Mouse (Mus musculus): Measurements from ENCODE around the gene Homer3. TPM values are rescaled to one million over a fixed set of nuclear protein-coding genes. Genes with fewer than 3 reads are reported as not detected.

Homer3 gene
- 10 to 100 TPM; 25.6 to 28.2 TPM for total RNA-seq (2021)

DNA sequence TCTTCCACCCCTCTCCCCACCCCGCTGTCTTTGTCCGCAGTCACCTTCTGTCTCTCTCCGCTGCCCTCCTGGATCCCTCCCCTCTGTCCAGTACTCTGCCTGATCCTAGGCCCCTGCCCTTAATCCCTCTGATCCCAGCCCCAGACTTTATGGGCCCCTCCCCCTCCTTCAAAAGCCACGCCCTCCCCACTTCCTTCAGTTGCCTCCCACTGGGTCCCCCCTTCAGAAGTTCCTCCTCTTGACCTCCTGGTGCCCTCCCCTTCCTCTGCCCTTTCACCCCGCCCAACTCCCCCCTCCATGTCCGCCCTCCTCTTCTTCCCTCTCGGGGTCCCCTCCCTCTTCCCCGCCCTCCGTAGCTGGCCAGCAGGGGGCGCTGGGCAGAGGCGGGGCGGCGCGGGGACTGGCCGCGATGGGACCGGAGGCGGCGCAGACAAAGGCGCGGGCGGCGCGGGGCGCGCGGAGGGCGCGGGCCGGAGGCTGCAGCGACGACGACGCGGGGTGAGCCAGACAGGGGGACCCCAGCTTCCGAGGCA lies at the start of gene Homer3:
Homer3 (plus strand) TSS at position 225 of the 533 bp plus-strand sequence.
- peak; percentile 93 for DNase-seq
- intact Hi-C loops (cut with DNase I): no loop called here

DNA sequence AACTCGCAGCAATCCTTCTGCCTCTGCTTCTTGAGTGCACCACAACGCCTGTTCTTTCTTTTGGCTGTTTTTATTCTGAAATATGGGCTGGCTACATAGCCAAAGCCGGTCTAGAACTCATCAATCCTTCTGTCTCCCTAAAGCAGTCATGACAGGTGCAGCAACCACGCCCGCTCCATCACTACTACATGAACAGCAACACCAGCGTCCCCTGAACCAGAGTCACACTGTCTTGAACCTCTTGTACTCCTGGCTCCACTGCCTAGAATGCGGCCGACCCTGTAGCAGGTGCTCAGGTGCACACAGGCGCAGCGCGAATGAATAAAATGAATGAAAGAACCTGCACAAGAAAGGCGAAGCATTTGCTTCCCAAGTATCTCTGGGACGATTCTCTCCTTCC lies 49.0 kb upstream of the Homer3 start:
- no peak for DNase-seq
- intact Hi-C loops (cut with DNase I): no loop called here

DNA sequence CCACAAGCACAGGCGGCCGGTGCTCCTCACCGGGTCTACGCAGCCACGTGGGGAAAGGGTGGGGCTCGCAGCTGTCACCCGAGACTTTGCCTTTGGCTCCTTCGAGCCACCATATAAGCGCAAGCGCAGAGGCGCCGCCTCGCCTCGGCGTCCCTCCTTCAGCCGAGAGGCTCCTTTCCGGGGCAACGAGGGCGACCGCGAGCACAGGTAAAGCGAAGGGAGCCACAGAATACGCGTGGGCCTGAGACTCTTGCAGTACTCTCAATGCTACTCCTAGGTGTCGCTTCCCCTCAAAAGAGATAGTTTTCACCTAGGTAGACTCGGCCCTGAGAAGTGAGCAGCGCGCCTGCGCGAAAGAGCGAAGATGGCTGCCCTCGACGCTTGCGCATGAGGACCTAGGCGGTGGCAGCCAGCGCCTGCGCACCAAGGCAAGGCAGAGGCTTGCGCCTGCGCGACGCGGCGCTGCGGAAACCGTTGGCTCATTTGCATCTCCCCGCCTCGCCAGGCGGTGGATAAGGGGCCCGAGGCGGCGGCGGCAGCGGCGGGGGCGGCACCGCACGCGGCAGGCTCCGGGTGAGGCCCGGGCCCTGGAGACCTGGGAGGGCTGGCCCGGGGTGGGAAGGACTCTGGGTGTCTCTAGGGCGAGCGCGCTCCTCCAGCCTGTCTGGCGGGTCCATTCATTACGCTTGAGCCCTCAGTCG lies 48.4 kb upstream of the Homer3 start, which contains the start of the genes Sugp2 and Armc6:
Sugp2 (plus strand) TSS at position 147 of the 701 bp plus-strand sequence.
Armc6 (minus strand) TSS at position 387 of the 701 bp plus-strand sequence.
- peak; percentile 97 for DNase-seq
- intact Hi-C loops (cut with DNase I): no loop called here

DNA sequence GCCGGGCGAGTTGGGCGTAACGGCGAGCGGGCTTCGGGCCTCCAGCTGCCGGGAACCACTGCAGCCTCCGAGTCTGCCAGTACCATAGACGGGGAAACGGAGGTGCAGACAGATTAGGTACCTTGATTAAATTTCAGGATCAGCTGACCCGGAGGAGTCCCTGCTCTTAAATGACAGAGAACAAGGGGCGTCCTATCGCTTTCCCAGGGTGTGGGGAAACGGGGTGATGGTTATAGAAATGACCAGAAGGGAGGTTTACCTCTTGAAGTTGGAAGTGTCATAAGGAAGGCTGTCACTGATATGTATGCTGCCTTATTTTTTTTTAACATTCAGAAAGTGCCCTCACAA lies 47.9 kb upstream of the Homer3 start:
- intact Hi-C loops (cut with DNase I): no loop called here

DNA sequence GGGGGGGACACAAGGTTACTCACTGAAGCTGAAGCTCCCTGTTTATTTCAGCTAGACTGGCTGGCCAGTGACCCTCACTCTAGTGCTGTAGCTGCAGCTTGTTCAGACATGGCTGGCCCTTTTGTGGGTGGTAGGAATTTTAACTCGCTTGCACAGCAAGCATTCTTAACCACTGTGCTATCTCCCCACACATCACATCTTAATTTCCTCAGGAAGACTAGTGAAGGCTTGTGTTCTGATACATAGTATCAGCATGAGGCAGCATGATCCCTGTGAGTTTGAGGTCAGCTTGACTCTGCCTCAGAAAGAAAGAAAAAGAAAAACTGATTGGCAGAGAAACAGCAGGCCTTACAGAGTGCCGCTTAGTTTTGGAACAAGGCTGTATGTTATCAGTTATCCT lies 44.8 kb upstream of the Homer3 start:
- intact Hi-C loops (cut with DNase I): no loop called here
- DNase-seq: no peak

More for the DNA sequence above, 47.9 kb upstream of the Homer3 start:
- DNase-seq: no peak

DNA sequence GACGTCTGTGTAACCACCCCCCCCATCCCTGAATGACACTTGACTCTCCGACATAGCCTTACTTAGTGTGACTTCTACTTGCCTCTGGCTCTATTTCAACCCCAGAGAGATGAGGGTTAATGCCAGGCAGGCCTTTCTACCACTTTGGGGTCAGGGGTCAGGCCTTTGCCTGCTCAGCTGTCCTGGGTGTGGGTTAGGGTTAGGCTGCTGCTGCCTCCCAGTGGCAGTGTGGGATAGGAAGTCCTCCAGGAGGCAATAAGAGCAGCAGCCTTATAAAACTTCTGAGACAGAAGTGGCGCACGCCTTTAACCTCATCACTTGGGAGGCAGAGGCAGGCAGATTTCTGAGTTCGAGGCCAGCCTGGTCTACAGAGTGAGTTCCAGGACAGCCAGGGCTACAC lies 42.0 kb upstream of the Homer3 start:
- intact Hi-C loops (cut with DNase I): no loop called here
- DNase-seq: no peak

DNA sequence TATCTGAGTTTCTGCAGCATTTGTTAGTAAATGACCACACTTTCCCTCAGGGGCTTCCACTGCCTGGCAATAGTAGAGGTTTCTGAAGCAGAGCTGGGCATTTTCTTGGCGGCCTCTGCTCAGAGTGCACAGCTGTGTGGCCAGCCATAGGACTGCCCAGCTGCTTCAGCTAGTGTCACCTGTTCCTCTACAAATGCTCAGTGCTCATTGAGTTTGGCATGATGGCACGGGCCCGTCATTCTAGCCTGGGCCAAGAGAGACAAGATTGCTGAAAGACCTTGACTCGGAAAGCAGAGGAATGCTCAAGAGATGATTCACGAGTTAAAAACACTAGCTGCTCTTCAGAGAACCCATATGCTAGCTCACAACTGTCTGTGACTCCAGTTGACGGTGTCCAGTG lies 36.0 kb upstream of the Homer3 start:
- DNase-seq: no peak
- intact Hi-C loops (cut with DNase I): no loop called here

DNA sequence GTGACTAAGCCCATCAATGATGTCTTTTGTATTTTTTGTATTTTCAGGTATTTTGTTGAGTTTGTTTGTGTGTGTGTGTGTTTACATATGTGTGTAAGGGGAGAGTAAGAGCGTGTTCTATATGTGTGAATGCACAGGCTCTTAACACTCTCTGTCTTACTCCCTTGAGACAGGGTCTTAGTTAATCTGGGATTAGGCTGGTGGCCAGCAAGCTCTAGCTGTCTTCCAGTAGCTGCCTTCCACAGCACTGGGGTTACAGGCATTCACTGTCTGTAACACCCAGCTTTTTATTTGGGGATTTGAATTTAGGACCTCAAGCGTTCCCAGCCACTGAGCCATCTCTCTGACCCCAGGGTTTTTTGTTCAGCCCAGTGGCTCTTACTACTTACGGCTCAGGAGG lies 34.8 kb upstream of the Homer3 start:
- DNase-seq: no peak
- intact Hi-C loops (cut with DNase I): no loop called here

DNA sequence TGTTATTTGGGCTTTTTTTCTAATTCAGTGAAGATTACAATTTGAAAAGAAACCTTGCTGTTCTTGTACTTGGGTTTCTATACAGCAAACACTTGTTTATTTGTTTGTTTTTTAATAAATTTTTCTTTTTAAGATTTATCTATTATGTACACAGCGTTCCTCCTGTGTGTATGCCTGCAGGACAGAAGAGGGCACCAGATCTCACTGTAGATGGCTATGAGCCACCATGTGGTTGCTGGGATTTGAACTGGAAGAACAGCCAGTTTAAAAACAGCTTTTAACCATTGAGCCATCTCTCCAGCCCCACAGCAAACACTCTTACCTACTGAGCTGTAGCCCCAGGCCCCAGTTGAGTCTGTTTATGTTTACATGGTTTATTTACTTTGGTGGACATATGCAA lies 28.0 kb upstream of the Homer3 start:
- intact Hi-C loops (cut with DNase I): no loop called here
- DNase-seq: no peak

DNA sequence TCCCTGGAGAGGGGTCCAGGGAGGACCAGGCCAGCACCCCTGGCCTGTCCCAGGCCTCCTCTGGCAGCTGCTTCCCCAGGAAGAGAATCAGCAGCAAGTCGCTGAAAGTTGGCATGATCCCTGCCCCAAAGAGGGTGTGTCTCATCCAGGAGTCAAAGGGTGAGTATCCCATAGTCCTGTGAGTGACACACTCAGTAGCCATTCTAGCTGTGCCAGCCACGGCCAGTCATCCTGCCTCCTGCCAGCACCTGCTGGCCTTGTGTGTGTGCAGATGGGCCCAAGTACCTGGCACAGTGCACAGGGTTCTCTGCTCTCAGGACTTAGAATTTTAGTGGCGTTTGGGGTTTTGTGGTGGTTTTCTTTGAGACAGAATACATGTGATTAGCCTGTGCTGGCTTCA lies 25.2 kb upstream of the Homer3 start:
- DNase-seq: no peak
- intact Hi-C loops (cut with DNase I): no loop called here

DNA sequence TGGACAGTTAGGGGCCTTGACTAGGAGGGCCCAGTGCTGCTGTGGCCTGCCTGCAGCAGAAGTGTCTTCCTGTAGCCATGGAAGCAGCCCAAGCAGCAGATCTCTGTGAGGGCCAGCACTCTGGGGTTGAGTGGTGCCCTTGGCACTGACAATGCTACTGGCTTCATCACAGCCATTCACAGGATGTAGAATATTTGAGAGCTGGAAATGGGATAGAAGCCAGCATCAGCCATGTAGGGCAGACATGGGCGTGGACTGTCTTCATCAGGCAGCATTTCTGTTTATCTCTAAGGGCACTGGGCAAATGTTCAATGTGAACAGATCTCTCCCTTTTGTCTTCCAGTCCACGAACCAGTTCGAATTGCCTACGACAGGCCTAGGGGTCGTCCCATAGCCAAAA lies 24.0 kb upstream of the Homer3 start:
- intact Hi-C loops (cut with DNase I): no loop called here
- peak; percentile 50 to 61 for DNase-seq

DNA sequence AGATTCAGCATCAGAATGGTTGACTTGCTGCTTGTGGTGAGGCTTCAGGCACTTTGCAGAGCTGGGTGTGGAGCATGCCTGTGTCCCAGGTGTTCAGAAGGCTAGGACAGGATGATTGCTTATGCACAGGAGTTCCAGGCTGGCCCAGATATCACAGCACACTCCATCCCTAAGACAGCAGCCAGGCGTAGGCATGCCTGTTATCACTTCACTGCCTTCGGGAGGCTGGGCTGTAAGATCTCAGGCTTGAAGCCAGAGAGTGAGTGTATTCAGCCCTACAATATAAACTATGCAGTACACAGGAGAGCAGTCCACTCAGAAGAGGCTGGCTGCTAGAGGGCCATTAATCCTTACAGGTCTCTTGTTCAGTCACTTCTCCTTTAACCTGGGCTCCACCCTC lies 23.6 kb upstream of the Homer3 start:
- intact Hi-C loops (cut with DNase I): no loop called here
- DNase-seq: no peak

DNA sequence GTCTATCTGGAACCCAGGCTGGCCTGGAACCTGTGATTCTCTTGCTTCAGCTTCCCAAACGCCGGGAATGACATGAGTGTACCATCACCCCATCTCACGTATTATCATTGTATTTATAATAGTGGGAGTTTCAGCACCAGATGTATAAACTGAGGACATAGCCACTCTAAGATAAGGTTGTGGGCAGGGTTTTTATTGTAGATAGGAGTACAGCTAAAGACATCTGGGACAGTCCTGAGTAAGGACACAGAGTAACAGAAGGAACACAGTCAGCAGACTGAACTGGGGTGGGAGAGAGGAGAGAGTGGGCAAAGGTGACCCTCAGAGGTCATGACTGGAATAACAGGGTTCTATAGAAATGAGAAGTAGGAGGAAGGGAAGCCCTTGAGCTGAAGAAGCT lies 15.0 kb upstream of the Homer3 start:
- intact Hi-C loops (cut with DNase I): no loop called here
- DNase-seq: no peak

DNA sequence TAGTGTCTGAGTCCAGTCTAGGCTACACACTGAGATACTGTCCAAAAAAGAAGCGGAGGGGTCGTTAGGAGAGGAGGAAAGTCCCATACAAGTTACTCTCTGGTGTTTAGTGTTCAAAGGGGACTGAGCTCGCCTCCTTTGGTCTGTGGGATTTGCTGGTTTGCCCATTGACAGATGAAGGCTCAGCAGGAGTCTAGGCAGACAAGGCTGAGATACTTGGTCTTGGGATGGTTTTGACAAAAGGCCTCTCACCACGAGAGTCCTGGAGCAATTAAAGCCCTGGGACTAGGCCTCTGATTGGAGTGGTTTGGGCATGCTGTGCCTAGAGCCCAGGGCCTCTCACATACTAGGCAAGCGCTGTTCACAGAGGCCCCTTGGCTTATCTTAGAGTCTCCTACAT lies 14.3 kb upstream of the Homer3 start:
- no peak for DNase-seq
- intact Hi-C loops (cut with DNase I): no loop called here

DNA sequence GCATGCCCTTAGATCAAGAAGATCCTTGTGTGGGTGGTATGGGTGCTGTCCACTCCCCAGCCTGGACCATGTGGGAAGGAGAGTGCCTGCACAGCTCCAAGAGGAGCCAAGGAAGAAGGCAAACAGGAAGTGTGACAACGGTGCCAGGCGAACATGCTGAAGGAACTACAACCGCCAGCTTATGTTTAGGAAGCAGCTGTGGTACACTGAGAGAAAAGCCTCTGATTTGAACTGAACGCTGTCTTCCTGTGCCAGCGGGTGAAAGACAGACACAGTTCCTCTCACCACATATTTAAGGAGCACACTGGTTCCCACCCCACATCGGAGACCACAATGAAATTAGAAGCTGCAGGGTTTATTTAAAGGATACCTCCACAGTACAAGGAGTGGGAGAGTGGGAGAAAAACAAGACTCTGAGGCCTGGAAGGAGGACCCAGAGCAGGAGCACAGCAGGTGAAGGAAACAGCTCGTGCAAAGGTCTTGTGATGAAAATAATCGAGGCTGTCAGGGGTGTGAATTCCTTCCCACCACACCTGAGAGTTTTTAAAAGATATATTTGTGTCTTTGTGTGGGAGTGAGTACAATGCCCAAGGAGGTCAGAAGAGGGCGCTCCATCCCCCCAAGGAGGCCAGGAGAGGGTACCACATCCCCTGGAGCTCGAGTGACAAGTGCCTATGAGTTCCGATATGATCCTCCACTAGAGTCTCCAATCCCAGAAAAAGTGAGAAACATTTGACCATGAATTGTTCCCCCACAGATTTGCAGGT lies 13.6 kb upstream of the Homer3 start:
- intact Hi-C loops (cut with DNase I): no loop called here
- DNase-seq: peak in 1 of 2 experiments; percentile 53

DNA sequence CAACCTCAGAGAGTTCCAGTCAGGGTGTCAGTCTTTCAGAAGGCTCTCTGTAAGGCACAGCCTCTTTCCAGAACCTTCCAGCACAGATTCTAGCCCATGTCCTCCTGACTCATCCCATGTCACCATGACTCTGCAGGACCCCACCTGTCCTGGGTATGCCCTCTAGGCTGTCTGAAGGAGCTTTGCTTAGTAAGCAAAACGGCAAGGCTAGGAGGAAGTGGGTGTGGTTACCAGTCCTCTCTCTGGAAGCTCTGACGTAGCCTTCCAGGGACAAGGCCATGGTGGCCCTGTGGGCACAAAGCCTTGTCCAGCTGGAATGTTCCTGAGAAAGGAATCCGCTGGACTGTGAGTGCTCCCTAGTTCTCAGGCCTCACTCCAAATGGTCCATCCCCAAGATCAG lies 9.7 kb upstream of the Homer3 start:
- intact Hi-C loops (cut with DNase I): no loop called here
- no peak for DNase-seq

DNA sequence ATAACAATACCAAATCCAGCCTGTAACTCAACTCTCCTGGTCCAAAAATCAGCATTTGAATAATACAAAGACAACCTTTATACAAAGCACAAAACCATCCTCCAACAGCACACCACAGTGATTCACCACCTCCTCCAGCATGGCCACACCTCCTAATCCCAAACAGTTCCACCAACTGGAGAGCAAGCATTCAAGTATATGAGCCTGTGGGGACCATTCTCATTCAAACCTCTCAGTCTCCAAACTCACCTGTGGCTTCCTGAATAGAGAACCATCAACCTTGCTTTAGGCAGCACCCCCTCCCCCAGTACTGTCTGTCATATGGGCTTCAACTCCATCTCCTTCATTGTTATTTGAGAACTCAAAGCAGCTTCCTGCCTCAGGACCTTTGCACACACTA lies 8.3 kb upstream of the Homer3 start:
- DNase-seq: no peak
- intact Hi-C loops (cut with DNase I): no loop called here

DNA sequence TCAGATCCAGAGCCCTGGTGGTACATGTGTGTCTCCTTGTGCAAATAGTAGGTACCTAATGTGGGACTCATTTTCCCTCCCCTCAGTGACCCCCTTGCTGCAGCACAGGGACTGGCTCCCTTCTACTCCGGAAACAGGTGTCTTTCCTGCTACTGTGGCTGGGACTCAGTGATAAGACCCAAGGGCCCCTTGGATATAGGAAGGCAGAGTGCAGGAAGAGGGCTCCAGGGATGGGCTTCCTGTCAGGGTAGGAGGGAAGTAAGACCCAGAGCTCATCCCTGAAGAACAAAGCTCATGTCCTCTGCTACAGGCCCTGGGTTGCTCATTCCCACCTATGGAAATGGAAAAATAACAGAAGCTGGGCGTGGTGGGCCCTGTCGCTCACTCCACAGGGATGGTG lies 6.2 kb upstream of the Homer3 start:
- intact Hi-C loops (cut with DNase I): no loop called here
- DNase-seq: peak in 1 of 2 experiments; percentile 58

DNA sequence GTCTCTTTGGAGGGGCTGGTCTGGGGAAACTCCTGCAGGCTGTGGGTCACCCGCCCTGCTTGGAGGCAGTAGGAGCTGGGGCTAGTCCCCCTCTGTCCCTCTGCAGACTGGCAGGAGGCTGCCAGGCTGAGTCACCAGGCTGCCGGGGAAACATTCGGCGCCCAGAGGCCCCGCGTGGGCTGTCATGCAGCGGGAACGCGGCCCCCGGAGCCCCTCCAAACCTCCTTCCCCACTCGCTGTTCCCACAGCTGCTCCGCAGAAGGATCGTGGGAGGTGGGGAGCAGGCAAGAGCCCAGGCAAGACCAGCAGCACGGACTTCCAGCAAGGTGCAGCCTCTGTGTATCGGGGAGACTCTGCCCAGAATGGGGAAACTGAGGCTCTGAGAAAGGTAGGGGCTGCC lies 4.5 kb upstream of the Homer3 start:
- intact Hi-C loops (cut with DNase I): no loop called here
- DNase-seq: no peak

DNA sequence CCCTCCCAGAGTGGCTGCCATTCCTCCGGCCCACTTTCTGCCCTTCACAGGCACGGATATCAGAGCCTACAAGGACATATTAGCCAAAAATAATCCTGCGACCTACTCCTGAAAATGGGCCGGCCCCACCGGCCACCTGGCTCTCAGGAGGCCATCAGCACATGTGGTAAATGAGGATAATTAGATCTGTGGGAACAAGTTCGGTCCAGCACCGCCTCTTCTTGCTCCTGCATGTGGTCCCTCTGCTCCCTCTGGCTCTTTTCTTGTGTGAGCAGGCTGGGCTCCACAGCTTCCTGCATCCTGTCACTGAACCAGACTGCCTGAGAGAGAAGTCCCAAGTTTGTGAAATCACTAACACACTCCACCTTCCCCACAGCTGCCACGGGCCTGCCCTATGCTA lies 3.4 kb upstream of the Homer3 start:
- intact Hi-C loops (cut with DNase I): no loop called here

DNA sequence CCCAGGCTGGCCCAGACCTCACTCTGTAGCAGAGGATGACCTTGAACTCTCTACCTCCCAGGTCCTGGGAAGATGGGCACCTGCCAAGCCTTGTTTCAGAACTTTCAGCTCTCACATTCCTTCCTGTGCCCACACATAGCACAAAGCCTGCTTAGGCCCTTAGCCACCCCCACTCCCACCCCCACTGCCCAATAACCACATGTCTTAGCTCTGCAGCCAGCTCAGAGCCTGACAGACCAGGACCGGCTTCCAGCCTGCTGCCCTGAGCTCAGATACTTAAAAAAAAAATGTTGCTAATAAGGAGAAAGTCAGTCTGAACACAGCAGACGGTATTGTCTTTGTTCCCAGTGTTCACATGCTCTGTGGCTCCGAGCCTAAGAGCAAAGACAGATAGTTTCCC lies 1.6 kb upstream of the Homer3 start:
- DNase-seq: no peak
- intact Hi-C loops (cut with DNase I): no loop called here

More for the DNA sequence above, 3.4 kb upstream of the Homer3 start:
- no peak for DNase-seq
